Mouse (Mus musculus): ENCODE data around the gene Smok2b.
"Not testable (repeated sequence)": the region's sequence is repeated elsewhere in the genome, so short reads cannot be mapped to it uniquely, and the experiment has no call there.

Gene Smok2b

DNA sequence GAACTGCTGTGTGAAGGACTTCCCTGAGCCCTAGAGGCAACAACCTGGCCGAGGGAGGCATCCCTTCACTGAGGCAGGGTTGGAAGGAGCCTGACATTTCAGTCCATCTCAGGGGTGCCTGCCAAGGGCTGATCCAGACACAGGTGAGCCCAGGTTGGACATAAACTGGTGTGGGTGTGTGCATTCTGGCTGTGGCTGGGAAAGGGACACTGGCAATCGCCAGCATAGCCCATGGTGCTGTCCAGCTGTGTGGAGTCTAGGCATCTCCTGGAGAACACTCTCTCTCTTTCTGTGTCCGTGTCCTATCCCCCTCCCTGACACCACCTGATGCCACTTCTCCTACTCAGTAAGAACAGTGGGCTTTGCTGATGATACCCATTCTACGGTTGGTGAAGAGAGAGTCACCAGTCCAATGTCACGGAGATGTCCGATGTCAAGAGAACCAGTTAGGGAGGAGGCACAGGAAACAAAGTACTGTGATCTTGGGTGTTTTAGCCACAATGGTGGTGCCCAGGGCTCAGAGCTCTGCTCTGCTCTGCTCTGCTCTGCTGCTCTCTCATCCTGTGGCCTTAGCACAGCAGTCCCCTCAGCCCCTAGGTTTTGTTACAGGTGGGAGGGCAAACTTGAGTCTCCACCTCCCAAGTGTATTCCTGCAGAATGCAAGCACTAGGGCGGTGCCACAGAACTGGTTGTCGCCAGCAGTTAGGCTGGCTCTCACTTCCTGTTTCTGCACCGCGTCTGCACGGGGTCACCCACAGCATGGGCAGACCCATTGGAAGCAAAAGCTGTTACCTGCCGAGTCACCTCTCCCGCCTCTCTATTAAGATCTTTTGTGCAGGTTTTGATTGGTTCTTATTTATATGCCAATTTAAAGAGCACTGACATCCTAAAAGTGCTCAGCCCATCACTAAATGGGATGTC lies 11.0 kb downstream of the Smok2b start:
- not testable (repeated sequence) for DNase-seq

GRCm38 (mm10) chr17:13254786-13255185 lies 24.7 kb downstream of the Smok2b start:
- DNase-seq, result not testable (repeated sequence)

Data from kidney, postnatal 36 days (tissue).